Mouse (Mus musculus) lung, adult 2 months (tissue): Measurements from ENCODE around the gene Tbl1xr1. TPM values are rescaled to one million over a fixed set of nuclear protein-coding genes. Genes with fewer than 3 reads are reported as not detected.

ENCODE experiments used
- DNase-seq: peaks from one replicate; pipeline ENCODE4 v3.0.0; 2022
- H3K4me1 ChIP-seq: fragments of 200-500 bp; 2 replicates; pipeline ENCODE4 v1.6.1; 2011; ENCODE audit warnings: low read length; ENCODE audit not compliant: control insufficient read depth, insufficient read depth
- H3K4me3 ChIP-seq: fragments of 200-500 bp; replicated peaks from 2 replicates; pipeline ENCODE3; 2011; ENCODE audit warnings: low read depth, mild to moderate bottlenecking, control low read depth, low read length; ENCODE audit errors: extremely low read depth
- CTCF ChIP-seq: fragments of 200-500 bp; IDR thresholded peaks from 2 replicates; pipeline ENCODE4 v1.5.1; 2011; ENCODE audit warnings: mild to moderate bottlenecking, low read length, control low read depth; ENCODE audit not compliant: insufficient read depth
- POLR2A ChIP-seq: fragments of 200-500 bp; IDR thresholded peaks from 2 replicates; pipeline ENCODE4 v1.6.1; 2011; ENCODE audit warnings: low read depth, mild to moderate bottlenecking, control low read depth, low read length, borderline replicate concordance; ENCODE audit errors: extremely low read depth
- WGBS: fragments of 180-500 bp; shearing (Covaris S2); methylation state at CpG from one replicate; pipeline ENCODE4 v1.1.7; 2018; 5-methylcytosine and 5-hydroxymethylcytosine counted together
- polyA plus RNA-seq: library from polyadenylated mRNA; depleted of rRNA; stranded (reverse); fragments of >200 nt; gene quantifications from 2 replicates; pipeline ENCODE4 v1.2.3, GENCODE M21; 2012

Gene Tbl1xr1
- polyA plus RNA-seq, 1 experiment, result 37.3 TPM

GRCm38 (mm10) chr3:22121741-22122140, 45.3 kb downstream of the Tbl1xr1 start:
- Histone ChIP-seq H3K4me1 (peaks cover 8% of the 10 kb centered on the region; the same call in 1 of the 2 replicates), H3K4me3 (no peak overlapping the region)
- TF ChIP-seq POLR2A (no peak), CTCF (no peak)
- WGBS, result 52% methylated on average over 3 of the region's 3 CpGs
- DNase-seq, result no peak

- WGBS, result 71% methylated on average over 2 of the region's 2 CpGs
- TF ChIP-seq POLR2A (no peak), CTCF (no peak)
- Histone ChIP-seq H3K4me3 (no peak overlapping the region), H3K4me1 (peaks cover 8% of the 10 kb centered on the region; the same call in 1 of the 2 replicates)
- no peak for DNase-seq
Observed at GRCm38 (mm10) chr3:22123145-22123544, 46.7 kb downstream of the Tbl1xr1 start.

GRCm38 (mm10) chr3:22126251-22126826, 49.9 kb downstream of the Tbl1xr1 start:
- TF ChIP-seq POLR2A (no peak), CTCF (no peak)
- peaks cover 9% of the 10 kb centered on the region for H3K4me1 ChIP-seq
- 74% methylated on average over 5 of the region's 5 CpGs for WGBS
- no peak for DNase-seq
- H3K4me3 ChIP-seq, result no peak overlapping the region

- WGBS, result 83% methylated on average over 2 of the region's 2 CpGs
- TF ChIP-seq POLR2A (no peak), CTCF (no peak)
- peaks cover 4% of the 10 kb centered on the region for H3K4me1 ChIP-seq
- no peak for DNase-seq
- no peak overlapping the region for H3K4me3 ChIP-seq
Observed at GRCm38 (mm10) chr3:22131277-22131676, 54.8 kb downstream of the Tbl1xr1 start.

GRCm38 (mm10) chr3:22133626-22134025, 57.2 kb downstream of the Tbl1xr1 start:
- TF ChIP-seq POLR2A, result no peak
- no peak for TF ChIP-seq CTCF
- Histone ChIP-seq H3K4me3 (no peak overlapping the region), H3K4me1 (peaks cover 4% of the 10 kb centered on the region)
- WGBS, result 84% methylated on average over 7 of the region's 7 CpGs
- no peak for DNase-seq

- WGBS, result 79% methylated on average over 9 of the region's 9 CpGs
- TF ChIP-seq CTCF, result no peak
- TF ChIP-seq POLR2A, result no peak
- H3K4me3 ChIP-seq, result no peak overlapping the region
- DNase-seq, result no peak
- peaks cover 4% of the 10 kb centered on the region for H3K4me1 ChIP-seq
Observed at GRCm38 (mm10) chr3:22137793-22138579, 61.5 kb downstream of the Tbl1xr1 start.

GRCm38 (mm10) chr3:22138580-22139099, 62.2 kb downstream of the Tbl1xr1 start:
- 26% methylated on average over 2 of the region's 2 CpGs for WGBS
- Histone ChIP-seq H3K4me3 (no peak overlapping the region), H3K4me1 (peaks cover 4% of the 10 kb centered on the region)
- TF ChIP-seq CTCF, result no peak
- no peak for TF ChIP-seq POLR2A
- no peak for DNase-seq

GRCm38 (mm10) chr3:22140111-22140658, 63.7 kb downstream of the Tbl1xr1 start:
- TF ChIP-seq POLR2A, result no peak
- 80% methylated on average over 3 of the region's 3 CpGs for WGBS
- no peak for DNase-seq

GRCm38 (mm10) chr3:22141984-22142719, 65.7 kb downstream of the Tbl1xr1 start:
- DNase-seq, result no peak
- H3K4me3 ChIP-seq, result no peak overlapping the region
- TF ChIP-seq POLR2A (no peak), CTCF (no peak)
- H3K4me1 ChIP-seq, result peaks cover 4% of the 10 kb centered on the region
- WGBS, result 67% methylated on average over 6 of the region's 6 CpGs

More at GRCm38 (mm10) chr3:22140111-22140658, 63.7 kb downstream of the Tbl1xr1 start:
- peaks cover 4% of the 10 kb centered on the region for H3K4me1 ChIP-seq
- H3K4me3 ChIP-seq, result no peak overlapping the region
